Mouse (Mus musculus) liver, embryonic 14.5 days (tissue): Measurements from ENCODE around the gene Fat4. TPM values are rescaled to one million over a fixed set of nuclear protein-coding genes. Genes with fewer than 3 reads are reported as not detected.

Source experiments
- ATAC-seq: fragments of 200-750 bp; cut with Nextera tagmentation; 2 replicates; pipeline ENCODE4 v1.8.0; 2017; ENCODE audit warnings: moderate number of reproducible peaks, mild to moderate bottlenecking, moderate library complexity; ENCODE audit not compliant: insufficient read depth
- DNase-seq, 3 experiments: peaks; one replicate each; pipeline ENCODE4 v3.0.0-alpha.2; 2012 to 2013; ENCODE audit warnings: low read depth in 3 of 3, low spot score in 3 of 3
- H3K27ac ChIP-seq: fragments of 300-500 bp; sonication (generic); 2 replicates; pipeline ENCODE4 v1.5.1; 2014; ENCODE audit warnings: moderate library complexity, mild to moderate bottlenecking, control low read depth, inconsistent platforms
- H3K27me3 ChIP-seq: fragments of 300-500 bp; sonication (generic); 2 replicates; pipeline ENCODE4 v1.6.1; 2014; ENCODE audit warnings: mild to moderate bottlenecking, low read length, moderate library complexity; ENCODE audit not compliant: control insufficient read depth, insufficient read depth
- H3K36me3 ChIP-seq: fragments of 300-500 bp; sonication (generic); replicated peaks from 2 replicates; pipeline ENCODE4 v1.6.1; 2014; ENCODE audit warnings: low read depth; ENCODE audit not compliant: control insufficient read depth, insufficient read depth
- H3K4me1 ChIP-seq, 2 experiments: fragments of 200-500 bp in 1 of 2; fragments of 300-500 bp in 1 of 2; sonication (generic) in 1 of 2; replicated peaks; 2 replicates each; pipeline ENCODE4 v1.6.1; 2012 to 2014; ENCODE audit warnings: antibody characterized with exemption in 1 of 2, inconsistent platforms in 1 of 2, low read length in 1 of 2; ENCODE audit not compliant: control insufficient read depth in 2 of 2, insufficient read depth in 2 of 2
- H3K4me2 ChIP-seq: fragments of 300-500 bp; sonication (generic); 2 replicates; pipeline ENCODE4 v1.6.1; 2014; ENCODE audit warnings: low read depth, mild to moderate bottlenecking, control low read depth, moderate library complexity
- H3K4me3 ChIP-seq, 2 experiments: fragments of 200-500 bp in 1 of 2; fragments of 300-500 bp in 1 of 2; sonication (generic) in 1 of 2; 2 replicates each; pipeline ENCODE4 v1.5.1; 2012 to 2014; ENCODE audit warnings: low read depth in 2 of 2, low read length in 2 of 2, mild to moderate bottlenecking in 2 of 2, control low read depth in 1 of 2, inconsistent platforms in 1 of 2, moderate library complexity in 1 of 2; ENCODE audit not compliant: insufficient read depth in 1 of 2
- H3K9ac ChIP-seq: fragments of 300-500 bp; sonication (generic); replicated peaks from 2 replicates; pipeline ENCODE4 v1.6.1; 2014; ENCODE audit warnings: mild to moderate bottlenecking, control low read depth, moderate library complexity
- H3K9me3 ChIP-seq: fragments of 300-500 bp; sonication (generic); 2 replicates; pipeline ENCODE4 v1.6.1; 2016; ENCODE audit warnings: low read length, mixed read lengths; ENCODE audit not compliant: control insufficient read depth
- CTCF ChIP-seq: IDR thresholded peaks from 2 replicates; pipeline ENCODE4 v1.5.1; 2016; ENCODE audit warnings: antibody characterized with exemption, low read depth, control low read depth
- EP300 ChIP-seq: IDR thresholded peaks from 2 replicates; pipeline ENCODE4 v1.6.1; 2016; ENCODE audit warnings: antibody characterized with exemption, low read depth
- WGBS: fragments of 180-500 bp; shearing (Covaris S2); extraction: QIAGEN DNeasy Blood & Tissue Kit; methylation state at CpG from one replicate; pipeline ENCODE4 v1.1.7; 2014; ENCODE audit not compliant: insufficient replicate concordance; 5-methylcytosine and 5-hydroxymethylcytosine counted together
- polyA plus RNA-seq, 2 experiments: library from polyadenylated mRNA; depleted of rRNA in 1 of 2; stranded (reverse) in 1 of 2; unstranded in 1 of 2; fragments of >200 nt; fragmentation: Nextera tagmentation in 1 of 2; extraction: Ambion mirVana in 1 of 2; gene quantifications; 2 replicates each; pipeline versions ENCODE4 v1.2.1 to v1.2.3; 2012 to 2014

Fat4 gene
- polyA plus RNA-seq, 2 experiments, result 0.24 to 0.25 TPM

DNA sequence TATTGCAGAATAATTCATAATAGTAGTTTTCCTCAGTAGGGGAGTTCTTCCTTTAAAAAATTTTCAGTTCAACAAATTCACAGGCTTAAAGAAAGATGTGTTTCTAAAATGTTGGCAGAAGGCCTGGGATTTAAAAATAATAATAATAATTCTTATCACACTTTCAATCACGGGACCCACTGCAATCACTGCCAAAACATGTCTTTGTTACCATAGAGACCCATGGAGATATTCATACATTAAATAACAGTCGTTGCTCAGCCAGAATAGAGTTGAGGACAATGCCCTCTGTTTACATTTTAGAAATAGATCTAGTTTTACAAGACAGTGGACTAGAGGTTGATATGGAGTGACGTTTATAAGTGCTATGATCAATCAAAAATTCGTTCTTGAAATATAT is 159.7 kb downstream of the Fat4 start:
- DNase-seq (no peak), ATAC-seq (no peak)

DNA sequence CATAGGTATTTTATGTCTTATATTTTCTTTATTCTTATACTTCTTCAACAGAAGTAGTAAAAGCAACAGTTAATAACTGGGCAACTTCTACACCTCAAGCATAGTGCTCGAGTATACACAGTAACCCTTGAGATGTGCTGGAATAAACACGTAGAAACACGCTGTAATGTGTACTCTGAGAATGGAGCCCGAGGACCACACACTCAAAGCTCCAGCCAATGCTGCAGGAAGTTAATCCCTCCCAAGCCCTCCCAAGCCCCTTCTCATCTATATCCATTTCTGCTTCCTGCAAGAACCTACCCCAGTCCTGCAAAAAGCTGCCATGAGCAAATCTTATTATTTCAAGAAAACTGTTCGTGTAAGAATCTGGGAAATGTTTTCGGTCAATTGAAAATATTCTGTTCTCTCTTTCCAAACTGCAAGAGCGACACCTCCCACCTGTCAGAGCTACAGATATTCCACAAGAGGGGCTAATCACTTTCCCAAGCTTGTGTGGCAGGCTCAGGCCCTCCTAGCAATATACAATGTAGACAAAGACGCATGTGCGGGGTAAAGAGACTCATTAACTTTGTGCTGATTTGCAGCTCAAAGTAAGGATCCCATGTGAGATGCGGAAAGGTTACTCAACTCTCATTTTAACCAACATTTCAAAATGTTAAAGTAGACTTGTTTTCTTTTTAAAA is 161.0 kb downstream of the Fat4 start:
- no peaks in the 10 kb centered on the region for H3K36me3 ChIP-seq
- no peak overlapping the region for H3K4me2 ChIP-seq
- no peaks in the 10 kb centered on the region for H3K27me3 ChIP-seq
- no peak overlapping the region for H3K27ac ChIP-seq
- H3K4me1 ChIP-seq, result no peaks in the 10 kb centered on the region
- no peak overlapping the region for H3K4me3 ChIP-seq
- TF ChIP-seq CTCF (no peak), EP300 (no peak)
- no peaks in the 10 kb centered on the region for H3K9me3 ChIP-seq
- no peak for DNase-seq
- WGBS, result 68% methylated on average over 10 of the region's 10 CpGs
- no peak for ATAC-seq
- H3K9ac ChIP-seq, result no peak overlapping the region

More for the DNA sequence above, 159.7 kb downstream of the Fat4 start:
- Histone ChIP-seq H3K4me3 (no peak overlapping the region), H3K9ac (no peak overlapping the region), H3K4me1 (no peaks in the 10 kb centered on the region), H3K27me3 (no peaks in the 10 kb centered on the region), H3K9me3 (no peaks in the 10 kb centered on the region), H3K27ac (no peak overlapping the region), H3K36me3 (no peaks in the 10 kb centered on the region), H3K4me2 (no peak overlapping the region)
- TF ChIP-seq CTCF (no peak), EP300 (no peak)
- WGBS, result 45% methylated on average over 4 of the region's 4 CpGs

DNA sequence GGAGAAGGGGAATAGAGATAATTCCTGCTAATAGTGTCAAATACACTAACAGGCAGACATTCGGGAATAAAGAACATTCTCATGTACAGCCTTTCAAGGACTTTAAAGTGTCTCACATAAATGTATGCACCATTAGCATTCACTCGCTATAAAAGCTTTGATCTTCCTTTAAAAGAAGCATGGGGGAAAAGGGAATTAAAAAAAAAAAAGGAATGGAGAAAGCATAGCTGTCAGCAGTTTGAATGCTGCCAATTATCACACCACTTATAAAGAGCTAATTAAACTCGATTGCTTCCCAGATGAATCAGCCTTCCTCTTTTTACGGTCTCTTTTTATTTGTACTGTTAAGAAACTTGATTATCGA is 161.5 kb downstream of the Fat4 start:
- H3K4me3 ChIP-seq, result no peak overlapping the region
- 63% methylated on average over 5 of the region's 5 CpGs for WGBS
- TF ChIP-seq CTCF, result no peak
- TF ChIP-seq EP300, result no peak
- no peak overlapping the region for H3K9ac ChIP-seq
- H3K4me1 ChIP-seq, result no peaks in the 10 kb centered on the region
- H3K9me3 ChIP-seq, result no peaks in the 10 kb centered on the region
- ATAC-seq (no peak), DNase-seq (no peak)
- H3K27me3 ChIP-seq, result no peaks in the 10 kb centered on the region
- no peaks in the 10 kb centered on the region for H3K36me3 ChIP-seq
- no peak overlapping the region for H3K4me2 ChIP-seq
- no peak overlapping the region for H3K27ac ChIP-seq

DNA sequence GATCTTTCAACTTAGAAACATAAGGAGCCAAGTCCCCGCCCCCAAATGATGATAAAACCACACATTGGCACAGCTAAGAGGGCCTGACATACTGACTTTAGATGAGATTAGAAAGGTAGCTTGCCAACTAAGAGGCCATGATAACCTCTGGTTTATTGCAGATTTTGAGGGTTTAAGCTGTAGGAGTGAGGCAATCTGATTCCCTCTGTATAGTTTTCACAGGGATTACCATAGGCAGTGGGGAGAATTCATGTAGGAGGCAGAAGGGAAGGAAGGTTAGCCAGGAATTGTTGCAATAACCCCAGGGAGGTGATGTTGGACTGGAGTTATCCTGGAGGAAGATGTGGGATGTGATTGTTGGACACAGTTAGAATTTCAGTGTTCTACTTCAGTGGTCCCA is 163.4 kb downstream of the Fat4 start:
- TF ChIP-seq CTCF, result no peak
- no peak for TF ChIP-seq EP300
- H3K4me2 ChIP-seq, result no peak overlapping the region
- H3K27me3 ChIP-seq, result no peaks in the 10 kb centered on the region
- no peaks in the 10 kb centered on the region for H3K36me3 ChIP-seq
- no peak overlapping the region for H3K9ac ChIP-seq
- no peaks in the 10 kb centered on the region for H3K9me3 ChIP-seq
- H3K4me3 ChIP-seq, result no peak overlapping the region
- no peak overlapping the region for H3K27ac ChIP-seq
- ATAC-seq (no peak), DNase-seq (no peak)
- no peaks in the 10 kb centered on the region for H3K4me1 ChIP-seq
- WGBS, result 59% methylated on average over 1 of the region's 1 CpGs

GRCm38 (mm10) chr3:39053072-39053471 is 166.3 kb downstream of the Fat4 start:
- Histone ChIP-seq H3K27me3 (no peaks in the 10 kb centered on the region), H3K4me1 (no peaks in the 10 kb centered on the region), H3K9me3 (no peaks in the 10 kb centered on the region), H3K9ac (no peak overlapping the region), H3K4me3 (no peak overlapping the region), H3K36me3 (no peaks in the 10 kb centered on the region), H3K27ac (no peak overlapping the region), H3K4me2 (no peak overlapping the region)
- TF ChIP-seq EP300, result no peak
- TF ChIP-seq CTCF, result no peak
- WGBS, result 65% methylated on average over 6 of the region's 6 CpGs
- ATAC-seq (no peak), DNase-seq (no peak)
